Mouse (Mus musculus): Measurements from ENCODE around the gene Flt1. TPM values are rescaled to one million over a fixed set of nuclear protein-coding genes. Genes with fewer than 3 reads are reported as not detected.
"Not testable (repeated sequence)": the region's sequence is repeated elsewhere in the genome, so short reads cannot be mapped to it uniquely, and the experiment has no call there.

Gene Flt1
- total and polyA plus RNA-seq, 3 experiments, result 0.03 to 0.08 TPM; not detected in 1

DNA sequence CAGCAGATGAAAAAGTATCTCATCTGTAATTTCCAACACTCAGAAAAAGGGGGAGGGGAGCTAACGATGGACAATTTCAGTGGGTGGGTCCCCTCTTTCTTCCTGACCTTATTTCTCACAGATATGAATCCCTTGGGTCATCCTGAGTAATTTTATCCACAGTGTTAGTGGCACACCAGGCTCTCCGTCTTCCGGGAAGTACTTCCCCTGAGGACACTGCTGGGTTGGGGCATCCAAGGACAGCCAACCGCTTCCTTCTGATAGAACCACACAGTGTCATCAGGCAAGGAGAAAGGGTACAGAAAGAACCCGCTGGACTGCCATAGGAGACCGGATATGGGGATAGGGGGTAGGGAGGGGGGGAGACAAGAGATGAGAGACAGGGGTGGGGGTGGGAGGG, 111.2 kb downstream of the Flt1 start:
- no peak overlapping the region for H3K9ac ChIP-seq (ENCODE audit: control insufficient read depth, low read depth, low read length, poor library complexity, severe bottlenecking)
- H3K36me3 ChIP-seq (ENCODE audit: control insufficient read depth in 1 of 2, insufficient read depth in 2 of 2, low read length in 2 of 2), result no peaks in the 10 kb centered on the region
- no peak for DNase-seq (ENCODE audit: low read depth, low spot score)
- no peak overlapping the region for H3K27ac ChIP-seq (ENCODE audit: control insufficient read depth, low read depth, low read length)
- no peak overlapping the region for H3K4me3 ChIP-seq (ENCODE audit: control insufficient read depth in 1 of 2, insufficient read depth in 1 of 2, low read depth in 2 of 2, low read length in 2 of 2)
- no peaks in the 10 kb centered on the region for H3K27me3 ChIP-seq (ENCODE audit: control insufficient read depth in 1 of 2, insufficient read depth in 2 of 2, low read length in 2 of 2)
- TF ChIP-seq EP300 (IDR thresholded peaks at IDR 0.05; ENCODE audit: low read depth in 1 of 2, low read length in 2 of 2) (no peak), ZC3H11A (IDR thresholded peaks at IDR 0.05; ENCODE audit: low read depth, low read length) (no peak), MXI1 (IDR thresholded peaks at IDR 0.05; ENCODE audit: low read depth, low read length) (no peak), RAD21 (IDR thresholded peaks at IDR 0.05; ENCODE audit: low read depth, low read length) (no peak), TAL1 (IDR thresholded peaks at IDR 0.05; ENCODE audit: low read length) (no peak), BHLHE40 (IDR thresholded peaks at IDR 0.05; ENCODE audit: borderline replicate concordance, low read depth, low read length) (no peak), POLR2AphosphoS2 (IDR thresholded peaks at IDR 0.05; ENCODE audit: low read length) (no peak), MYB (IDR thresholded peaks at IDR 0.05; ENCODE audit: low read depth, low read length) (no peak), ZNF384 (IDR thresholded peaks at IDR 0.05; ENCODE audit: low read depth, low read length) (no peak), MAX (IDR thresholded peaks at IDR 0.05; ENCODE audit: low read length) (no peak), UBTF (IDR thresholded peaks at IDR 0.05; ENCODE audit: borderline replicate concordance, insufficient read depth, low read depth, low read length) (no peak), USF2 (IDR thresholded peaks at IDR 0.05; ENCODE audit: borderline replicate concordance in 1 of 2, insufficient read depth in 1 of 2, low read depth in 1 of 2, low read length in 2 of 2) (no peak), MAZ (IDR thresholded peaks at IDR 0.05; ENCODE audit: low read depth, low read length) (no peak), JUND (IDR thresholded peaks at IDR 0.05; ENCODE audit: low read depth, low read length) (no peak), POLR2A (IDR thresholded peaks at IDR 0.05; ENCODE audit: control insufficient read depth in 1 of 2, insufficient read depth in 1 of 2, low read depth in 1 of 2, low read length in 2 of 2, poor library complexity in 1 of 2) (no peak), SIN3A (IDR thresholded peaks at IDR 0.05; ENCODE audit: low read length) (no peak), GABPA (IDR thresholded peaks at IDR 0.05; ENCODE audit: low read depth, low read length) (no peak), NRF1 (IDR thresholded peaks at IDR 0.05; ENCODE audit: insufficient read depth, low read depth, low read length, poor library complexity, severe bottlenecking) (no peak), CHD2 (IDR thresholded peaks at IDR 0.05; ENCODE audit: low read length) (no peak)
- no peaks in the 10 kb centered on the region for H3K9me3 ChIP-seq (replicated peaks; ENCODE audit: insufficient read depth, low read length)
- H3K79me2 ChIP-seq (ENCODE audit: control insufficient read depth, insufficient read depth, low read length, poor library complexity), result no peaks in the 10 kb centered on the region
- no peaks in the 10 kb centered on the region for H3K4me1 ChIP-seq (ENCODE audit: control insufficient read depth in 1 of 2, insufficient read depth in 2 of 2, low read length in 2 of 2)

DNA sequence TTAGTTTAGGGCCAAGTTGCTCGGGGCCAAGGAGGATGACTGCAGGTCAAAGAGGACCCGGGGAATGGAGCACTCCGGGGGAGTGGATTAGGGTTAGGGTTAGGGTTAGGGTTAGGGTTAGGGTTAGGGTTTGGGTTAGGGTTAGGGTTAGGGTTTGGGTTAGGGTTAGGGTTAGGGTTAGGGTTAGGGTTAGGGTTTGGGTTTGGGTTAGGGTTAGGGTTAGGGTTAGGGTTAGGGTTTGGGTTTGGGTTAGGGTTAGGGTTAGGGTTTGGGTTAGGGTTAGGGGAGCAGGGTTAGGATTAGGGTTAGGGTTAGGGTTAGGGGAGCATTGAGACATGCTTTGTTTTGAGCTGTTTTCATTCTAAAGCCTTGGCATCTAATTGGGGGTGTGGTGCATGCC, 114.5 kb downstream of the Flt1 start:
- not testable (repeated sequence) for H3K27me3 ChIP-seq (ENCODE audit: control insufficient read depth in 1 of 2, insufficient read depth in 2 of 2, low read length in 2 of 2); H3K9me3 ChIP-seq (replicated peaks; ENCODE audit: insufficient read depth, low read length); H3K4me3 ChIP-seq (ENCODE audit: control insufficient read depth in 1 of 2, insufficient read depth in 1 of 2, low read depth in 2 of 2, low read length in 2 of 2); H3K79me2 ChIP-seq (ENCODE audit: control insufficient read depth, insufficient read depth, low read length, poor library complexity); H3K9ac ChIP-seq (ENCODE audit: control insufficient read depth, low read depth, low read length, poor library complexity, severe bottlenecking); H3K27ac ChIP-seq (ENCODE audit: control insufficient read depth, low read depth, low read length); H3K4me1 ChIP-seq (ENCODE audit: control insufficient read depth in 1 of 2, insufficient read depth in 2 of 2, low read length in 2 of 2); DNase-seq (ENCODE audit: low read depth, low spot score); H3K36me3 ChIP-seq (ENCODE audit: control insufficient read depth in 1 of 2, insufficient read depth in 2 of 2, low read length in 2 of 2)

Measured in MEL (cell line).